Mouse (Mus musculus) intestine, embryonic 14.5 days (tissue): ENCODE results near the gene Npffr2. TPM values are rescaled to one million over a fixed set of nuclear protein-coding genes. Genes with fewer than 3 reads are reported as not detected.
"Not testable (repeated sequence)": the region's sequence is repeated elsewhere in the genome, so short reads cannot be mapped to it uniquely, and the experiment has no call there.

ENCODE experiments used
- ATAC-seq: fragments of 200-750 bp; cut with Nextera tagmentation; replicated peaks from 2 replicates; pipeline ENCODE4 v1.8.0; 2017; ENCODE audit warnings: low read depth, moderate number of reproducible peaks, moderate TSS enrichment, moderate library complexity; ENCODE audit not compliant: low FRiP score, low TSS enrichment
- DNase-seq: peaks from one replicate; pipeline ENCODE4 v3.0.0-alpha.2; 2018; ENCODE audit warnings: low spot score
- H3K27ac ChIP-seq: fragments of 300-500 bp; sonication (generic); 2 replicates; pipeline ENCODE4 v1.5.1; 2014; ENCODE audit warnings: low read depth, mild to moderate bottlenecking, control low read depth
- H3K27me3 ChIP-seq: fragments of 300-500 bp; sonication (generic); replicated peaks from 2 replicates; pipeline ENCODE4 v1.6.1; 2014; ENCODE audit warnings: low read length, control low read depth; ENCODE audit not compliant: control insufficient read depth, insufficient read depth
- H3K36me3 ChIP-seq: fragments of 300-500 bp; sonication (generic); 2 replicates; pipeline ENCODE4 v1.6.1; 2014; ENCODE audit warnings: low read length, control low read depth; ENCODE audit not compliant: control insufficient read depth, insufficient read depth
- H3K4me1 ChIP-seq: fragments of 300-500 bp; sonication (generic); replicated peaks from 2 replicates; pipeline ENCODE4 v1.6.1; 2014; ENCODE audit warnings: low read length, control low read depth, mixed read lengths; ENCODE audit not compliant: control insufficient read depth, insufficient read depth
- H3K4me2 ChIP-seq: fragments of 300-500 bp; sonication (generic); 2 replicates; pipeline ENCODE4 v1.6.1; 2014; ENCODE audit warnings: low read length
- H3K4me3 ChIP-seq: fragments of 300-500 bp; sonication (generic); 2 replicates; pipeline ENCODE4 v1.5.1; 2014; ENCODE audit warnings: low read depth, low read length, control low read depth, mixed read lengths
- H3K9ac ChIP-seq: fragments of 300-500 bp; sonication (generic); 2 replicates; pipeline ENCODE4 v1.6.1; 2014; ENCODE audit warnings: mild to moderate bottlenecking, low read length
- H3K9me3 ChIP-seq: fragments of 300-500 bp; sonication (generic); 2 replicates; pipeline ENCODE4 v1.6.1; 2016; ENCODE audit warnings: low read length, control low read depth; ENCODE audit not compliant: control insufficient read depth
- WGBS: fragments of 180-500 bp; shearing (Covaris S2); extraction: QIAGEN DNeasy Blood & Tissue Kit; methylation state at CpG from one replicate; pipeline ENCODE4 v1.1.7; 2014; 5-methylcytosine and 5-hydroxymethylcytosine counted together
- polyA plus RNA-seq: library from polyadenylated mRNA; unstranded; fragments of >200 nt; fragmentation: Nextera tagmentation; extraction: Ambion mirVana; gene quantifications from 2 replicates; pipeline ENCODE4 v1.2.1, GENCODE M21; 2014

Gene Npffr2
- polyA plus RNA-seq, 1 experiment from 2014 or later: not detected

DNA sequence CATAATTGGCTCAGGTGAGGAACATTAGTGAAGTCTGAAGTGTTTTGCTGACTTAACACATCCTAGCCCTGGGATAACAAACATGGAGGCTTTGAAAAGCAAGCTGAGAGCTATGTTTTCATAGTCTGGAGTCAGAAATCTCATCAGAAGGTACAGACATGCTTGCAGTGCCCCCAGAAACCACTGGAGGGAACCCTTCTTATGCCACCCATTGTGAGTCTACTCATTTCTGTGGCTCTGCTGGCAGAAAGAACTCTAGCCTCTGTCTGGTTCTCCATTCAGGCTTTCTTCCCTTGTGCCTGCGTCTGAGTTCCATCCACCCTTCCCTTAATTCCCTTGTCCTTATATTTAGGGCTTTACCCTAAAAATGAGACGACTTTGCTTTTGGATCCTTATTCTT, 16.2 kb downstream of the Npffr2 start:
- Histone ChIP-seq H3K9me3 (no peaks in the 10 kb centered on the region), H3K27me3 (no peaks in the 10 kb centered on the region), H3K4me2 (no peak overlapping the region), H3K27ac (no peak overlapping the region), H3K9ac (no peak overlapping the region), H3K4me1 (no peaks in the 10 kb centered on the region), H3K4me3 (no peak overlapping the region), H3K36me3 (no peaks in the 10 kb centered on the region)
- DNase-seq (peak; percentile 73), ATAC-seq (no peak)
- 52% methylated on average over 2 of the region's 2 CpGs for WGBS

DNA sequence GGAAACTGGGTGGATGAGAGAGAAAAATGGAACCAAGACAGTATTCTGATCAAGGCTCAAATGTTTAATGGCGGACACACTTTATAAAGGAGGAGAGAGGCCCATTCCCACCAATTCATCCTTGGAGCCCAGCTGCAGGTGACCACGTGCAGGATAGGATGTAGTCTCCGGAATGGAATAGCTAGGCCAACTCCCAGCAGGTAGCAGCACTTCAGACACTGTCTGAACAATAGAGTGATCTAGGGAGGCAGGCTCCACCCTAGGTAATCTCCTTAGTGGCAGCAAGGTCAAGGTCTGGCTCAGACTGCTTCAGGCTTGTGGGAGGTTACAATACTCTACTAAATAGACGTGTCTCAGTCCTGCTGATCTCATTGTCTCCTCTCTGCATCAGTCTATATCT, 31.9 kb downstream of the Npffr2 start:
- DNase-seq, H3K27me3 ChIP-seq, ATAC-seq, H3K4me1 ChIP-seq, H3K9ac ChIP-seq, H3K36me3 ChIP-seq, H3K4me2 ChIP-seq, H3K27ac ChIP-seq, H3K9me3 ChIP-seq, H3K4me3 ChIP-seq: not testable (repeated sequence)
- 55% methylated on average over 4 of the region's 4 CpGs for WGBS

DNA sequence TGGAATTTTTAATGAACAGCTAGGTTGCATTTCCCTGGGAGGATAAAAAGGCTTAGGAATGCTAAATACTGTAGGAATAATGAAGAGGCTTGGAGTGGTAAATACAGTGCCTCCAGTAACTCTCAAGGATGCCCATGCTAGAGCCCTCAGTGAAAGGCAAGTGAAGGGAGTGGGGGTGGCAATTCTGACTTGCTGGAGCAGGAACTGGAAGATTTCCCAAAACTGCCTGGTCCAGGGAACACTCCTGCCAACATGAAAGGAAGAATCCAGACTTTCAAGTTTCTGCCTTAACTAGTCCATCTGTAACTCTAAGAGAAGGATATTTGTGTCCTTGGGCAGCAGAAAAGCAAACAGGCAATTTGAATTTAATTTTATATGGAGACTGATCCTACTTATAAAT, 34.2 kb downstream of the Npffr2 start:
- H3K4me3 ChIP-seq: no peak overlapping the region
- no peak for DNase-seq
- no peak overlapping the region for H3K27ac ChIP-seq
- H3K4me2 ChIP-seq: no peak overlapping the region
- no peak overlapping the region for H3K9ac ChIP-seq
- H3K36me3 ChIP-seq: no peaks in the 10 kb centered on the region
- H3K9me3 ChIP-seq: no peaks in the 10 kb centered on the region
- no peaks in the 10 kb centered on the region for H3K4me1 ChIP-seq
- no peaks in the 10 kb centered on the region for H3K27me3 ChIP-seq
- no peak for ATAC-seq

DNA sequence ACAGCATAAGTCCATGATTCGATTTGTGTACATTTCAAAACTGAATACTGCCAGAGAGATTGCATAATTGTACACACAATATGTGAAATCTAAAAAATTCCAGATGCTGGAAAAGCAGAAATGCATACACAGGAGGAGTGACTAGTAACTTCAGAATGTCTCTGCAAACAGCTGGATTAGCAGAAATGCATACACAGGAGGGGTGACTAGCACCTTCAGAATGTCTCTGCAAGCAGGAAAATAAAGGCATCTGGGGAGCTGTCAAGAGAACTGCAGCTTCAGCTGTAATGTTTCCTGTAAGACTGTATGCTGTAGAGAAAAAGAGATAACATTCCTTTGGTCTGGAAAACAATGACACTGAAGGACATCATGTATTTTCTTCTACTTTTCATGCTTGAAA, 51.4 kb downstream of the Npffr2 start:
- no peaks in the 10 kb centered on the region for H3K36me3 ChIP-seq
- 84% methylated on average over 1 of the region's 1 CpGs for WGBS
- no peaks in the 10 kb centered on the region for H3K27me3 ChIP-seq
- H3K4me2 ChIP-seq: no peak overlapping the region
- H3K4me3 ChIP-seq: no peak overlapping the region
- no peaks in the 10 kb centered on the region for H3K9me3 ChIP-seq
- DNase-seq (no peak), ATAC-seq (no peak)
- H3K9ac ChIP-seq: no peak overlapping the region
- no peaks in the 10 kb centered on the region for H3K4me1 ChIP-seq
- no peak overlapping the region for H3K27ac ChIP-seq

DNA sequence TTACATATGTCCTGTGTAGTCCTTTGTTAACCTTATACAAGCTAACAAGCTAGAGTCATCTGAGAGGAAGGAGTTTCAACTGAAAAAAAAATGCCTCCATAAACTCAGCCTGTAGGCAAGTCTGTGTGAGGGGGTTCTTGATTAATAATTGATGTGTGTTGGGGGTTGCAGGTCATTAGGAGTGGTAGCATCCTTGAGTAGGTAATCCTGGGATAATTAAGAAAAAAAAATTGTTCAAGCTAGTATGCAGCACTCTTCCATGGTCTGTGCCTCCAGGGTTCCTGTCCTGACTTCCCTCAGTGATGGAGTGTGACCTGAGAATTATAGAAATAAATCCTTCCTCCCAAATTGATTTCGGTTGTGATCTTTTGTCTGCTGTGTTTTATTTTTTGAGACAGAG, 52.0 kb downstream of the Npffr2 start:
- no peak overlapping the region for H3K27ac ChIP-seq
- WGBS: 89% methylated on average over 1 of the region's 1 CpGs
- no peak overlapping the region for H3K4me3 ChIP-seq
- no peaks in the 10 kb centered on the region for H3K4me1 ChIP-seq
- H3K4me2 ChIP-seq: no peak overlapping the region
- H3K9ac ChIP-seq: no peak overlapping the region
- H3K27me3 ChIP-seq: no peaks in the 10 kb centered on the region
- H3K36me3 ChIP-seq: no peaks in the 10 kb centered on the region
- no peak for ATAC-seq
- no peak for DNase-seq
- H3K9me3 ChIP-seq: no peaks in the 10 kb centered on the region

DNA sequence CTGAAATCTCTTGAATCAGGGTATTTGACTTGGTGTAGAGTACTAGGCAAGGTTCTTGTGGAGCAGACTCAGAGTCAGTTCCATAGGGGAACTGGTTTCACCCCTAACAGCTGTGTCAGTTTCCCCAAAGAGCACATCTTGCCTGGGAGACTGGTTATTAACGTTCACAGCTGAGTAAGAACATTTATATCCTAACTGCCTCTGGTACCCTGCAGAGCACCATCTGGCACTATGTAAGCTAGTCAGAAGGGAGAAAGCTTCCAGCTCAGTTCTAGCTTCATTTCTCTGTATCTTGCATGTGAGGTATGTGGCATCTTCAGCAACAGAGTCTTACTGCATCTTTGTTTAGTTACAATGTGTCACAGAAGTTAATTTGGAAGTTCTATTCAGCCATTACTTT, 53.9 kb downstream of the Npffr2 start:
- Histone ChIP-seq H3K36me3 (no peaks in the 10 kb centered on the region), H3K4me1 (no peaks in the 10 kb centered on the region), H3K9ac (no peak overlapping the region), H3K9me3 (no peaks in the 10 kb centered on the region), H3K4me2 (no peak overlapping the region), H3K4me3 (no peak overlapping the region), H3K27me3 (no peaks in the 10 kb centered on the region), H3K27ac (no peak overlapping the region)
- ATAC-seq (no peak), DNase-seq (no peak)
- 54% methylated on average over 1 of the region's 1 CpGs for WGBS

DNA sequence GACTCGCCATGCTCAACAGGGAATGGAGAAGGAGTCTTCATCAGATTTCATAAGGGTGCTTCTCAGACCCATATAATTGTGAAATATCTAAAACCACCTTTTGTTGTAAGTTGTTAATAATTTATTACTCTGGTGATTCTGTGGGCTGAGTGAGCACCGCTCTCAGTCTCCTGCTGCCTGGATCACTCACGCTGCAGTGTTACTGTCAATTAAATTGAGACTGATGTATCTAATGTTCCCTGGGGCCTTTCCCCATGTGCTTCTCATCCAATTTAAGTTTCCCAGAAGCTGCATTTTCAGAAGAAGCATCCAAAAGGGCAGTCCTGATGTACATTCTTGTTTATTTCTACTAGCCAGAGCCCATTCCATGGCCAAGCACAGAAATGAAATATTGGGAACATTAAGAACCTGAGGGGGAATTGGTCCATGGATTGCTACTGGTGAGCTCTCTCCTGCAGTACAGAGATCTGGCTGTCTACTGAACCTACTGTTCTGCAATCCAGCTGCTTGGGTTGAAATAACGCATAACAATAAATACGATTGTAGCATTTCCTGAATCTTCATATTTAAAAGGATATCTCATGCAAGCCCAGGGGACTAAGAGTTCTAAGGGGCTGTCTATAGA, 54.6 kb downstream of the Npffr2 start:
- Histone ChIP-seq H3K4me3 (no peak overlapping the region), H3K27ac (no peak overlapping the region), H3K4me2 (no peak overlapping the region), H3K9me3 (no peaks in the 10 kb centered on the region), H3K36me3 (no peaks in the 10 kb centered on the region), H3K9ac (no peak overlapping the region), H3K27me3 (no peaks in the 10 kb centered on the region), H3K4me1 (no peaks in the 10 kb centered on the region)
- DNase-seq: no peak
- WGBS: 80% methylated on average over 5 of the region's 5 CpGs
- ATAC-seq: no peak

DNA sequence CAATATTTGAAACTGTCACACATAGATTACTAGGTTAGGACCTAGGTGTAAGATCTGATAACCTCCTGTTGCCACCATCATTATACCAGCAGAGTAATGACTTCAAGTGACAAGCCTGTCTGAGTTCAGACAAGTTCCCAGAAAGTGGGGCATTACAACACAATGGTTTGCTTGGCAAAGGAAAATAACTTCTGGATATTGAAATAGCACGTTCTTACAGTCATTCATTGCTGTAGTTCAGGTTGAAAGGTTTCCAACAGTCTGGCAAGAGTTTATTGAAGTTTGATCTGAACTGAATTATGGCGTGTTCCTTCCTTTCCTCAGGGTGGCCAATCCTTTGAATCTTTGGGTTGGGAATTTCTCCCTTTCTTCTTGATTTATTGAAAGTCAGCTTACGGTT, 57.8 kb downstream of the Npffr2 start:
- no peak for DNase-seq
- no peaks in the 10 kb centered on the region for H3K36me3 ChIP-seq
- no peak overlapping the region for H3K9ac ChIP-seq
- no peaks in the 10 kb centered on the region for H3K4me1 ChIP-seq
- no peak overlapping the region for H3K27ac ChIP-seq
- no peaks in the 10 kb centered on the region for H3K27me3 ChIP-seq
- ATAC-seq: no peak
- H3K9me3 ChIP-seq: no peaks in the 10 kb centered on the region
- H3K4me2 ChIP-seq: no peak overlapping the region
- no peak overlapping the region for H3K4me3 ChIP-seq
- WGBS: 81% methylated on average over 3 of the region's 3 CpGs

DNA sequence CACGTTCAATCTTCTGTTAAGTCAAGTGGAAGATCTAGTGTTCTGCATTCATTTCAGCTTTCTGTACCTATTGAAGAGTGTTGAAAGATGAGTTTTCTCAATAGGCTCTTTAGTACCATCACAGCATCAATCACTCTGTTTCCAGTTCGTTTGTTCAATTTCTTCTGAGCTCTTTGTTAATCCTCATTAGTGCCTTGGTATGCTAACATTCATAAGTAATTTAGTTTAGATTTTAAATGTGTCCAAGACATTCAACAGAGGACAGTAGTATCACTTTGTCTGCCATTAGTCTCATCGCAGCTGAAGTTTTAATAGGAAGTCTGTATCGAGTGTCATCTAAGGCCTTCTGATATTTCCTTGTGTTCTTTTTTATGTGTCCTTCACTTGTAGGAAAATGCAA, 65.1 kb downstream of the Npffr2 start:
- Histone ChIP-seq H3K4me1 (no peaks in the 10 kb centered on the region), H3K36me3 (no peaks in the 10 kb centered on the region), H3K9ac (no peak overlapping the region), H3K4me2 (no peak overlapping the region), H3K4me3 (no peak overlapping the region), H3K27ac (no peak overlapping the region), H3K9me3 (no peaks in the 10 kb centered on the region), H3K27me3 (no peaks in the 10 kb centered on the region)
- ATAC-seq: no peak
- WGBS: 84% methylated on average over 4 of the region's 4 CpGs
- DNase-seq: no peak
